Mouse (Mus musculus) spleen, postnatal 14 days (tissue): ENCODE data around the gene Cnot4.

Source experiments
- DNase-seq, 2 experiments: peaks; one replicate each; pipeline ENCODE4 v3.0.0; 2021 to 2022; ENCODE audit warnings: low spot score in 2 of 2

The Cnot4 gene

DNA sequence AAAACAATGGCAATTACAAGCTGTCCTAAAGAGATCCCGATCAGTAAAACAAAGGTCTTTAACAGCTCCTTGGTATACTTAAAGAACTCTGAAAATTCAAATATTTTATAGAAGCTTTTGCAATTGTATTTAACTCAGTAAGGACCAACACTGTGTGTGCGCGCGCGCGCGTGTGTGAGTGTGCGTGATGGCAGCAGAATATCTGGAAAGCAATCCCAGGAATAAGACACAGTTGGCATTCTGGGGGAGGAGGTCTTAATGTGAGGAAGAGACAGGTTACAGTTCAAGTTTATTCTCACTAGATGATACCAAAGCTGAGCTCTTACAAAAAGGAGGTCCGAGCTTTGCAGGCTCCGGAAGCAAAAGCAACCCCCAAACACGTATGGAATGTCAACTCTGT lies 100.2 kb downstream of the Cnot4 start:
- DNase-seq = no peak

DNA sequence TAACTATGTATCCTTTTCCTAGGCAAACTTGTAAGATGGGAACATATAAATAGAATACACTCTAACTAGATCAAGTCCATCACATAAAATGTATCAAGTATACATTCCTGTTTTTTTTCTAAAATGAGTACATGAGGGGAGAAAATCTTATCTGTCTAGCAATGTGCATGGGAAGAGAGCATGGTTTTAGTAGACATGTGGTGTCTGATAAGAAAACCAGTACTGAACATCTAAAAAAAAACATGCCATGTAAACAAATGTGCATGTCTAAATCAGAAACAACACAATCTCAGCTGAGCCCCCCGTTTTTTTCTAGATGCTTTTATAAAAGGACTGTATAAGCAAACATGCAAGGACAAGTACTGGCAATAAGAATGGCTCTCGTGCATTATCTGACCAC lies 100.8 kb downstream of the Cnot4 start:
- no peak for DNase-seq

DNA sequence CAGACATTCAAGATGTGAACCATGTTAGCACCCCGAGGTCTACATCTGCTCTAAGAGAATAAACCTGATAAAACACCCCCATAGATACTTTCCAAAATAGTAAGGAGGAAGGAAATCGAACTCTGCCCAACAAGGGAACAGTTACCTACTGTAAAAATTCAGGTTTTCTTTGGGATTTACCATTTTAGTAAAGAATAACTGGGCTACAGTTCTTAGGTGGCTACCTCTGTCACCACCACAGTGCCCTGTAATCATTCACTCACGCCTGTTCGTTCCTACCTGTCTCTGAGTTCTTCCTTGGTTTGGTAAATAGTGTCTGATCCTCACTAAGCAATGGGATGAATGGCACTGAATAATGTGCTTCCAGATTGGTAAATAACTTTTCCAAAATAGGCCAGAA lies 102.7 kb downstream of the Cnot4 start:
- DNase-seq = no peak

DNA sequence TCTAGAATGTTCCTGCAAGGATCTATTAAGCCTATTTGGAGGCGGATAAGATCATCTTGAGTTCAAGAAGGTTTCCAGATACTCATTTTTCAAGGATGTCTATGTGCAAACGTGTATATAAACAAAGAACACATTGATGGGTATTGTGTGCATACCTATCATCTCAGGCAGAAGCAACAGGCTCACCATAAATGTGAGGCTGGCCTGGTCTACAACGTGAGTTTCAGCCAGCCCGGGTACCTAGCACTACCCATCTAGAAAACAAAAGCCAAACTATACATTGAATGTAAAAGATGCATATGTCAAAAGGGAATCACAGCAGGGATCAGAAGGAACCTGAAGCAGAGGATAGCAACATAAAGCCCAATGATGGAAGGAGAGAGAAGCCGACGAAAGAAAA lies 103.3 kb downstream of the Cnot4 start:
- no peak for DNase-seq

DNA sequence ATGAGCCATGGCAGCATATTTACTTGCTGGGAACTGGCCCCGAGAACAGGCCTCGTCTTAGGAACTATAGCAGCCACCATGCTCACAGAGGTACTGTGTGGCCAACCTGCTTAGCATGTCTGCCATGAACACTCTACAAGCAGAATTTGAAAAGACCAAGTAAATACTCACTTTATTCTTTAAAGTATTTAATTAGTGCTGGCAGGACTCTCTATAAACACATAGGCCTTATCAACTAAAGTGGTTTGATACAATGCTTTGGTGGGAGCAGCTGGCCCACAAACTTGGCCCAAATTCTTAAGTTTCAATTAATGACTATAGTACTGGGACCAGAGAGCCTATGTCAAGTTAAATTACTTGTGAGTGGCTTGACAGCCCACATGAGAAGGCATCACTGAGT lies 105.5 kb downstream of the Cnot4 start:
- no peak for DNase-seq

DNA sequence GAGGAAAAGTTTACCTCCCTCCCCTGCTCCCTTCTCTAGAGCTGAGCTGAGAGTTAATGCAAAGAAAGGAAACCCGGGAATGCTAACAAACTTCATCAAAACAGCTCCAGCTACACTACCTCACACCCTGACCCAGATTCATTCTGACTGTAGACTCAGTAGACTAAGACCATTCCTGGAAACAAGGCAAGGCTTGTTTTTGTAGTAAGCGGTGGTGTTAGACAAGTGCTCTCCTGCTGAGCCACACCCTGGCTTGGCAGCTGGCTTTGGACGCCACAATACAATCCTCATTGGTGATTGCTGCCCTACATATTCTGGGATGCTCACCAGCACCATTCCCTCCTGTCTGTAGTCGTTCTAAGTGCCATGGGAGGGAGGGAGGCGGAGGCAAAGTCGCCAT lies 106.3 kb downstream of the Cnot4 start:
- DNase-seq = no peak

DNA sequence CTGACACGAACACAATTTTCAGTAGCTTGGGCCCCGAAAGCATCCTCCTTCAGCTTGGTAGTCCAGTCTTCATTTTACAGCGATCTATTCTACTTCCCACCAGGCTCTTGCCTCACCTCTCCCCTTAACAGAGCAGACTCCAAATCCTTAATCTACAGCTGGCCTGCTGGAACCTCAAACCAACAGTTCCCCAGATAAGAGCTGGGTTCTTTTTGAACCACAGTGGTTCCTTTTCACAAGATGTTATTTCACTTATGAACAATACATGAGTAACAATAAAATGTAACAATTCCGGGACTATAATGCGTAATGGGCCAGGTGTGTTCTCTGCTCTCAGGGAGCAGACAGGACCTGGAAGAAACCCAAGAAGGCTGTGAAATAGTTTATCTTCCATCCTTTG lies 116.9 kb downstream of the Cnot4 start:
- DNase-seq = no peak

DNA sequence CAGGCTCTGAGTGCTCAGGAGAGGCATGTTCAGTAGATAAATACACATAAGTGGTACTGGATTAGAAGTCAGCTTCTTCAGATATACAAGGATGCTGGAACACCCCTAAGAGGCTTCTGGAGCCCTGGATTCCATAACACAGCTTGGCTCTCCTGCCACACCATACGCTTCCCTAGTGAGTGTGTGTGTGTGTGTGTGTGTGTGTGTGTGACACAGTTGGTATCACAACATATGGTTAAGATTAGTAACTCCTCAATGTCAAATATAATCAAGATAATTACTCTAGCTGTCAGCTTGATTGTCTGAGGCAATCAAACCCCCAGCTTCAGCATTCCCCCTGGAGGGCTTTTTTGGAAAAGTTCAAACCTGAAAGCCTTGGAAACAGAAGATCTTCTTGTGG lies 121.6 kb downstream of the Cnot4 start:
- no peak for DNase-seq

DNA sequence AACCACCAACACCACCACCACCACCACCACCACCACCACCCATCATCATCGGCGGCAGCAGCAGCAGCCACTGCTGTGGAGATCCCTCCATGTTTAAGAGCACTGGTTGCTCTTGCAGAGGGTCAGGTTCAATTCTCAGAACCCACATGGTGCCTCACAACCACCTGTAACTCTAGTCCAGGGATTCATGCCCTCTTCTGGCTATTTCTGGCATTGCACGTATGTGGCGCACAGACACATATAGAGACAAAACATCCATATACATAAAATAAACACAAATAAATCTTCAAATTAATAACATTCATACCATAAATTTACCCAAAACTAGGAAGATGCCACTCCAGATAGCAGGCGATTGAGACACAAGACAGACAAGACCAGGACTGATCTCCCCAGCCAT lies 122.8 kb downstream of the Cnot4 start:
- DNase-seq = no peak

DNA sequence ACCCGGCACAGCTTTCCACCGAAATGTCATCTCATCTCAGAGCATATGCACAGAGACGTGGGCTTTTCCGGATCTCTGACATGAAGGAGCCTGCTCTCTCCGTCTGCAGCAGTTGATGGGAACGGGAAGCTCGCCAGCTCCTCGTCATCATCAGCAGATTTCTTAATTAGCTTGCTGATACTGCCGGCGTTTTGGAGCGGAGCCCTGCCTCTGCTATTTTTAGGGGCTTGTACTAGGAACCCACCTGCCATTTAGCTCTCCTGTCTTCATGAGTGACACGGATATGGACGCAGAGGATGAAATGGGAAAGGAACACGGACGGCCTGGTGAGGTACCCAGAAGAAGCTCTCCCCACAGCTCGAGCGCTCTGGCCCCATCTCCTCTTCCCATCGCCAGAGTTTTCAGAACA lies 131.3 kb downstream of the Cnot4 start:
- DNase-seq = no peak

DNA sequence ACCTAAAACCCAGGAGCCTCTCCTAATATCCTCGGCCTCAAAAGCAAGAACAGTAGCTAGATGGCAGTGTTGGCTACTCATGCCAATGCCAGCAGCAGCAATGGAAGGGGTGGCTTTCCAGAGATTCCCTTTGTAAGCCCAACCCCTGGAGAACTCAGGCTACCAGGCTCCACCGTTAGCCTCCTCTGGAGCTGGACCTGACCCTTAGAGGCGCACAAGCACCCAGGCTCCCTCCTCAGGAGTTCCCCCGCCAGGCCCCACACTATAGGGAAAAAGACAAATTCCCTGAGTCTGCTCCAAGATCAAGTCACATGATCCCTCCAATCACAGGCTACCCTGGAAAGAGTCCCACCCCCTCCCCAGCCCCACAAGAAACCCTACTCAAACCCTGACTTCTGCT lies 134.4 kb downstream of the Cnot4 start:
- DNase-seq = no peak

DNA sequence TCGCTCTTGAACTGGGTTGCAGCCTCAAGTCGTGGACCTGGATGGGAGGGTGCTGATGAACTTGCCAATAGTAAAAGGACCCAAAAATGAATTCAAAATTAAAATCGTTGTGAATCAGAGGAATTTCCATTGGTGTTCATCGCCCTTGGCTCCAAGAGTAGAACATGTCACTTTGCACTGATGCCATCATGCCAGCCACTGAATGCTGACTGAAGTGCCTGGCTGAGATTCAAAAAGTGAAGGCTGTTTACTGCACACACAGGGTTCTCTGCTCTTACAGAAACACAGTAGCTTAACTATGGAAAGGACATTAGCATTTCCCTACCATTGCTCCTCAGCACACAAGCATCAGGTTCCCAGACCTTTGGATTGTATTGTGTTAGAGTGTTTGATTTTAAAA lies 137.0 kb downstream of the Cnot4 start:
- no peak for DNase-seq

DNA sequence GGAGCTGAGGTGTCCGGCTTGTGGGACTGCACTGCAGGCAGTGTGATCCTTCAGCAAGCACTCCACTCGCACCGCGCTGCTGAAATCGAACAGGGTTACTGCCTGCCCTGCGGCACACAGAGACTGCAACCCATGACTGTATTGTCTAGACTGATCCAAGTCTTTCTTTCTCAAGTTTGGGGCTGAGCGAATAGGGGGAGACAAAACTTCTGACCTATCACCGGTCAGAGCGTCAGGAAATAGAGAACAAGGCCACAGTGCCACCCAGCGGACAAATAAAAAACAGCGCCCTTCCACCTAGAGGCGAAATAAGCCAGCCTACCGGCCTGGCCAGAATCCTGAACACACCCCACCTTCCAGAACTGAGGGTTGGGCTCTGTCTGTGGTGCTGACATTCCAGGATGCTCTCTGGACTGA lies 138.3 kb downstream of the Cnot4 start:
- DNase-seq = peak; percentile 55 to 71

DNA sequence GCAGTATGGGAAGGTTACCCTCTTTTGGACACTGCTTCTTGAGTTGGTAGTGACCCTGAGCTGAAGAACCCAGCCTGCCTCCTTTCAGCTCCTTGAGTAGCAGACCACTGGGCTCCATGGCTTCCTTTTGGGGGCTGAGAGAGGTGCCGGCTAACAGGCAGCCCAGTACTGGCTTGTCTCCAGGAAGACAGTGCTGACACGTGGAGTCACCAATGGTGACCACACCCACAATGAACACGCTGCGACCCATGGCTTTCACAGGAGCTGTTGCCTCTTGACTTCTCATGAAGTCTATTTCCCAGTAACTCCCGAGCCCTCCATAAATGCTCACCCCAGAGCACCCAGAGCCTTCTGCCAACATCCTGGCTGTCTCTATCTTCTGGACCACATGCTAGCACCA lies 138.8 kb downstream of the Cnot4 start:
- DNase-seq = no peak

DNA sequence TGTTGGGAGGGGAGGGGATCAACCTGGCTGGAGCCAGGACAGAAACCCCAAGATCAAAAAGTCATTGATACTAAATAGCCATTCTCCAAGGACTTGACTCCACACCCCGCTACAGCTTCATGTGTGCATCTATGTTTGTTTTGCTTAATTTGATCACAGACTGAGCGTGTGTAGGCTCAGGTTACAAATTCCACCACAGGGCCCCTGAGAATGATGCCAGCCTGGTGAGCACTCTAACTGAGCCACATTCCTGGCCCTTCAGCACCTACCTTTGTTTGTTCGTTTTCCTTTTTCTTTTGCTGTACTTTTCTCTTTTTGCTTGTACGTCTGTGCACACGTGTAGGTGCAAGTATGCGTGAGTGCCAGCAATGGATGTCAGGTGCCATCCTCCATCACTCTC lies 144.3 kb downstream of the Cnot4 start:
- DNase-seq = no peak

DNA sequence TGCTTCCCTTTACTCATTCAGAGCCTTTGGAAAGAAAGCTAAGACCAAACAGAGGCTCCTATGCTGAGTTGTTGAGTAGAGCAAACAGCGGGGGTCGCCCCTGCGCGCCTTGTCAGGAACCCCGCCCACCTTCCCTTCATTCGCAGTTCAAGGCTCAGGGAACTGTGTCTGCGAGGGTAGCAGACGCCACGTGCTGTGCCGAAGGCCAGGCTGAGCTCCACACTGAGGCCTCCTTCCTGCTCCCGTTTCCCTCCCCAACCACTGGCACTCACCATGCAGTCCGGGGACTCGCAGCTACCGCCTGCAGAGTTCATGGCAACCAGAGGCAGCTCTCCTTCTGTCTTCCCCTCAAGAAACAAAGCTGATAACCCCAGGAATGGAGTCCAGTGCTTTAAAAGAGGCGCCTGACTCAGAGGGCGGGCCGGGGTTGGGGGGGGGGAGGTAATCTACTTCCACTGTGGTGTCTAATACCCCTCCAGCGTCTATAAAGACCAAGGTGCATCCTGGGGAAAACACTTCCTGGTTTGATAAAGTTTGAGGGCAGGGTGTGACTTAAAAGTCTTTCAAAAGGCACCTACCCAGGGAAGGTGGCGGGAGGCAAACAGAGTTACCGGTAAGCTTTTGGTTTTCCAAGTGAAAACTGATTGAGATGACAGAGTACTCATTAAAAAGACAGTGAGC lies 145.3 kb downstream of the Cnot4 start, which contains the start of gene Slc23a4:
Gene Slc23a4, minus strand, starts transcription at position 324 of the 681 bp plus-strand sequence.
- DNase-seq = no peak

DNA sequence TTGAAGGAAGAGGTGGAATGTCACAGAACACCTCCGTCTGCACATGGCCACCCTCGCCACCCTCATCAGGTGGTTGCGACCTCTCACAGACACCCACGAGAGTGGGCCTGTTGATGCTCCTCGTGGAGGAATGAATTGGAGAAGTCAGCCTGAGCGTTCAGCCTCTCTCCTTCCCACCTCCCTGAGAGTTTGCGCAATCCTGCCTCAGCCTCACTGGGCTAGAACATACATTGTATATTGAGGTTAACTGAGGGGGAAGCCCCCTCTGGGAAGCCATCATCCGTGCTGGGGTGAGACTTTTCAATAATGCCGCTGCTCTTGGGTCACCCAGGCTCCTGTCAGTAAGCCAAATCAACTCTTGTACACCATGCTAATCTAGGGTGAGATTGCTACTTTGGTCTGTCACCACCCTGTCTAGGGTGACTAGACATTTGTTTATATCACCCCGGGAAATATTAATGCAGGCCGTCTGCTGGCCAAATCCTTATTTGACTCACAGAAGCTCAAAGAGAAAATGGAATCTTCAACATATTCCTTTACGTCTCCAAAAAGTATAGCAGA lies 146.4 kb downstream of the Cnot4 start:
- DNase-seq = no peak

DNA sequence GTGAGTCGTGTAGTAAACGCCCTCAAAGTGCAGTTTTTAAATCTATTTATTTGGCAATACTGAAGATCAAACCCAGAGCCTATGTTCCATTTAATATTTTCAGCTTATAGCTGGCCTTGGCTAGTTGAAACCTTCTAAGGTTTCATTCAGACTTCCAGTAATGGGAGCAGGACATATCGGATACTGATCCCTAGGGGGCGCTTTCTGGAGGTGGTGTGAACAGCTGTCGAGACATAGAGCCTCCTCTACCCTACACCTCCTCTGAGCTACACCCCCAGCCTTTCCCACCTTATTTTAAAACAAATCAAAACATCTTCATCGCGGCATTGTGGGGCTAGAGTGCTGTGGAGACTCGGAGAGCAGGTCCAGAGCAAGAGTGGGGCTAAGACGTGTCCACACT lies 152.9 kb downstream of the Cnot4 start:
- no peak for DNase-seq

DNA sequence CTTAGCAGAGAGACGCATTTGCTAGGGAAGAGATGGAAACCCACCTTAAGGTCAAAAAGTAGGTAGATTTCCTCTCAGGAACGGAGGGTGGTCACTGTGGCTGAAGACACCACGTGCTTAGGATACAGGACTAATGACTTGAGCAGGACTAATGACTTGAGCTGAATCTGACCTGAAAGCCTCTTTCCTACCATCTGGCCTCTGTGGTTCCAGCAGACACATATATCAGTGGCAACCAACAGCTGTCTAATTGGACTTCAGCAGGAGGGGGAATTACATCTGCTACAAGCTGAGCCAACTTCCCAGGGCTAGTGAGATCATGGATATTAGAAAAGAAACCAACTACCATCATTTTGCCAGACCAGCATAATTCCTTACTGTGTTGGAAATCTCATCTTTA lies 154.2 kb downstream of the Cnot4 start:
- DNase-seq = no peak
